20 mouse cellular contexts compared by ENCODE assay signal in genomic region chr13:112010464-112010863, GRCm38 (mm10).
DNase-seq lines count a peak whose midpoint lies in the region; ATAC-seq and TF ChIP-seq lines count a peak whose summit lies in the region.
"Had no signal": no experiment of that assay in that cellular context is flagged by ENCODE, and none has a peak within 500 bp of the region (broad histone marks: within the 10 kb centered on the region; RNA-seq: fewer than 3 reads in every experiment).

No protein-coding gene starts in this region.

- no peak for TF ChIP-seq EP300 in lung, postnatal 0 days (IDR thresholded peaks at IDR 0.05)

- peak; percentile 31; the same call in 1 of the 2 replicates for ATAC-seq in heart, embryonic 14.5 days (ENCODE audit: insufficient number of reproducible peaks, insufficient read depth, low FRiP score, low read depth)
- ATAC-seq in kidney, embryonic 15.5 days (replicated peaks; ENCODE audit: low FRiP score): no peak
- no peak for ATAC-seq in lung, postnatal 0 days
- ATAC-seq: activated CD4-positive, CD25-positive, alpha-beta regulatory T cell, adult 4 months; forebrain, embryonic 16.5 days; Patski had no signal

- TF ChIP-seq CTCF in lung, postnatal 0 days (IDR thresholded peaks at IDR 0.05): no peak

- no peak for DNase-seq in heart, adult 11 months
- no peak for DNase-seq in kidney, adult 11 months
- DNase-seq in lung, postnatal 10 days: peak; percentile 41
- DNase-seq in lung, postnatal 0 days (ENCODE audit: low spot score): no peak
- DNase-seq: adrenal gland, postnatal 14 days; cerebellum, adult 11-12 months; cerebellum, adult 9-10 months; cerebellum, postnatal 25 days; gastrocnemius, postnatal 10 days; heart, postnatal 14 days had no signal

- no peaks in the 10 kb centered on the region for H3K9me3 ChIP-seq in heart, embryonic 14.5 days (ENCODE audit: control insufficient read depth, low read length)
- H3K9me3 ChIP-seq in kidney, embryonic 15.5 days (replicated peaks): peaks cover 3% of the 10 kb centered on the region; the same call in 1 of the 2 replicates
- H3K9me3 ChIP-seq in lung, postnatal 0 days (ENCODE audit: low read length): no peaks in the 10 kb centered on the region
- H3K9me3 ChIP-seq: forebrain, embryonic 12.5 days had no signal

- WGBS in heart, embryonic 14.5 days: 71% methylated on average over 8 of the region's 8 CpGs
- WGBS in kidney, embryonic 15.5 days: 62% methylated on average over 8 of the region's 8 CpGs
- WGBS in lung, postnatal 0 days: 50% methylated on average over 8 of the region's 8 CpGs

- H3K4me3 ChIP-seq in heart, embryonic 14.5 days (ENCODE audit: control insufficient read depth in 1 of 2, insufficient read depth in 1 of 2, low read depth in 1 of 2, low read length in 2 of 2): no peak overlapping the region
- H3K4me3 ChIP-seq in kidney, embryonic 15.5 days (replicated peaks): no peak overlapping the region
- H3K4me3 ChIP-seq in lung, postnatal 0 days (ENCODE audit: low read depth, low read length): no peak overlapping the region
- H3K4me3 ChIP-seq: embryonic facial prominence, embryonic 12.5 days; forebrain, embryonic 12.5 days; hindbrain, embryonic 10.5 days had no signal

- no peak overlapping the region for H3K4me2 ChIP-seq in heart, embryonic 14.5 days (ENCODE audit: low read length)
- no peak overlapping the region for H3K4me2 ChIP-seq in kidney, embryonic 15.5 days
- no peak overlapping the region for H3K4me2 ChIP-seq in lung, postnatal 0 days (replicated peaks; ENCODE audit: low read depth, low read length)
- H3K4me2 ChIP-seq: embryonic facial prominence, embryonic 12.5 days; forebrain, embryonic 12.5 days; hindbrain, embryonic 14.5 days had no signal

- H3K4me1 ChIP-seq in heart, embryonic 14.5 days (ENCODE audit: control insufficient read depth in 2 of 2, insufficient read depth in 2 of 2, low read length in 2 of 2): no peaks in the 10 kb centered on the region
- peaks cover 10% of the 10 kb centered on the region; the same call in 1 of the 2 replicates for H3K4me1 ChIP-seq in kidney, embryonic 15.5 days
- no peaks in the 10 kb centered on the region; the same call in 1 of the 2 replicates for H3K4me1 ChIP-seq in lung, postnatal 0 days (ENCODE audit: insufficient read depth, low read depth, low read length)
- H3K4me1 ChIP-seq: embryonic facial prominence, embryonic 12.5 days; forebrain, embryonic 12.5 days; hindbrain, embryonic 10.5 days had no signal

- no peak overlapping the region for H3K9ac ChIP-seq in heart, embryonic 14.5 days (ENCODE audit: low read length)
- H3K9ac ChIP-seq in kidney, embryonic 15.5 days: no peak overlapping the region
- no peak overlapping the region for H3K9ac ChIP-seq in lung, postnatal 0 days (replicated peaks; ENCODE audit: low read depth)
- H3K9ac ChIP-seq: embryonic facial prominence, embryonic 12.5 days; forebrain, embryonic 12.5 days; hindbrain, embryonic 14.5 days had no signal

- no peak overlapping the region for H3K27ac ChIP-seq in heart, embryonic 14.5 days (replicated peaks in 1 of 2; ENCODE audit: control insufficient read depth in 1 of 2, insufficient read depth in 1 of 2, low read depth in 2 of 2, low read length in 2 of 2)
- H3K27ac ChIP-seq in kidney, embryonic 15.5 days: peak overlapping the region; percentile 37; the same call in 1 of the 2 replicates
- H3K27ac ChIP-seq in lung, postnatal 0 days (ENCODE audit: low read length): no peak overlapping the region
- H3K27ac ChIP-seq: embryonic facial prominence, embryonic 12.5 days; forebrain, embryonic 12.5 days; hindbrain, embryonic 10.5 days; hindbrain, embryonic 14.5 days had no signal

- no peaks in the 10 kb centered on the region for H3K36me3 ChIP-seq in heart, embryonic 14.5 days (ENCODE audit: control insufficient read depth, insufficient read depth, low read length)
- H3K36me3 ChIP-seq in kidney, embryonic 15.5 days: no peaks in the 10 kb centered on the region
- H3K36me3 ChIP-seq in lung, postnatal 0 days (ENCODE audit: insufficient read depth, low read length): no peaks in the 10 kb centered on the region
- H3K36me3 ChIP-seq: embryonic facial prominence, embryonic 12.5 days; forebrain, embryonic 12.5 days; hindbrain, embryonic 10.5 days had no signal

- no peaks in the 10 kb centered on the region for H3K27me3 ChIP-seq in heart, embryonic 14.5 days (ENCODE audit: control insufficient read depth, insufficient read depth, low read length)
- no peaks in the 10 kb centered on the region for H3K27me3 ChIP-seq in kidney, embryonic 15.5 days
- no peaks in the 10 kb centered on the region for H3K27me3 ChIP-seq in lung, postnatal 0 days (replicated peaks; ENCODE audit: insufficient read depth, low read length)
- H3K27me3 ChIP-seq: CH12.LX; embryonic facial prominence, embryonic 12.5 days; forebrain, embryonic 12.5 days; Patski had no signal
